Mouse (Mus musculus): ENCODE results near the gene Arl9.

- TF ChIP-seq EP300 (IDR thresholded peaks at IDR 0.05; ENCODE audit: low read depth) (peak; percentile 50; the same call in 1 of the 2 replicates), CTCF (IDR thresholded peaks at IDR 0.05; ENCODE audit: low read depth) (no peak)
Observed at GRCm38 (mm10) chr5:77039391-77039790, 35.5 kb downstream of the Arl9 start.

Data from liver, embryonic 14.5 days (tissue).